ENCODE assay signal across 8 mouse cellular contexts in the genomic region with DNA sequence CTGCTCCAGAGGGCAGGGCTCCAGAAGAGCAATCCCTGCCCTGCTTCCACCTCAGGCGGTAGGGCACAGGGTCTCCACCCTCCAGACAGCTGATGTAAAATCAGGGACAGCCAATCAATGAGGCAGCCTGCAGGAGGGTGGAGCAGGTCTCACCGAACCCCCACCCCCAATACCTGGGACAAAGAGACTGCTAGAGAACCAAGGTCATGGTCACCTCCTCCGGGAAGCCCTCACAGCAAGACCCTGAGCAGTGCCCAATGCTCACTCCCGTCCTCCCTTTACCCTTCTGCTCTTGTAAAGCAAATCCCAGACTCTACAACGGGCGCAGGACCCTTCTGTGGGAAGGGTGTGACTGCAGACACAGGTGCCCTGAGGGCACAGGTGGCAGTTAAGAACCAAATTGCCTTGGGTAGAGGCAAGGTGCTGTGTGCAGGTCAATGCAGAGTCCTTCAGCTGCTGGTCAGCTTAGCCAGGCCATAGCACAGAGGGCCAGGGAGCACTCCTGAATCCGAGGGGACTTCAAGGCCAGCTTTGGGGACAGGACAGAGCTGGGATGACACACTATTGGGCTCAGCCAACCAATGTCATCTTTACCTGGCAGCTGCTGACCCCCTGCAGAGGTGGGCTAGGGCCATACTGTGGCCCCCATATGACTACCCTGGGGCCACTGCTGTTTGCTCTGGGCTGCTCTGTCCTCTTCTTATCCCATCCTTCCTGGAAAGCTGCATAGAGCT. TPM values are rescaled to one million over a fixed set of nuclear protein-coding genes. Genes with fewer than 3 reads are reported as not detected.
DNase-seq lines count a peak whose midpoint lies in the region; ATAC-seq and TF ChIP-seq lines count a peak whose summit lies in the region.

No protein-coding gene starts in this region.

- TF ChIP-seq EP300 in stomach, postnatal 0 days (optimal IDR thresholded peaks at IDR 0.05), result no peak

- H3K4me2 ChIP-seq in neural tube, embryonic 11.5 days (ENCODE audit: low read depth), result 0 out of 2 replicates have a peak overlapping the region, but pooled peaks have one; percentile 8
- H3K4me2 ChIP-seq in liver, embryonic 12.5 days, result peak overlapping the region; percentile 98
- peak overlapping the region; percentile 98 for H3K4me2 ChIP-seq in stomach, postnatal 0 days (replicated peaks; ENCODE audit: low read depth)

- TF ChIP-seq CTCF in stomach, postnatal 0 days (IDR thresholded peaks at IDR 0.05; ENCODE audit: low read depth), result no peak

- H3K27ac ChIP-seq in neural tube, embryonic 11.5 days (ENCODE audit: low read depth, low read length), result no peak overlapping the region
- 0 out of 2 replicates have a peak overlapping the region, but pooled peaks have one; percentile 38 for H3K27ac ChIP-seq in liver, embryonic 12.5 days
- H3K27ac ChIP-seq in stomach, postnatal 0 days (replicated peaks), result peak overlapping the region; percentile 24; the same call in 1 of the 2 replicates

- peak overlapping the region; percentile 4; the same call in 1 of the 2 replicates for H3K4me3 ChIP-seq in neural tube, embryonic 11.5 days (ENCODE audit: low read depth, low read length)
- peak overlapping the region; percentile 90 for H3K4me3 ChIP-seq in liver, embryonic 12.5 days
- H3K4me3 ChIP-seq in stomach, postnatal 0 days (ENCODE audit: low read depth, low read length), result peak overlapping the region; percentile 90; the same call in 1 of the 2 replicates

- H3K9ac ChIP-seq in neural tube, embryonic 11.5 days (ENCODE audit: low read length), result peak overlapping the region; percentile 88
- H3K9ac ChIP-seq in liver, embryonic 12.5 days, result peak overlapping the region; percentile 93; the same call in 1 of the 2 replicates
- peak overlapping the region; percentile 88 for H3K9ac ChIP-seq in stomach, postnatal 0 days (ENCODE audit: low read length)

- ATAC-seq in neural tube, embryonic 11.5 days (ENCODE audit: insufficient read depth, low FRiP score, low TSS enrichment), result no peak
- ATAC-seq in liver, embryonic 12.5 days, result no peak
- ATAC-seq in stomach, postnatal 0 days (ENCODE audit: low FRiP score, low TSS enrichment), result no peak

- H3K9me3 ChIP-seq in neural tube, embryonic 11.5 days (ENCODE audit: control insufficient read depth, low read length), result no peaks in the 10 kb centered on the region
- no peaks in the 10 kb centered on the region for H3K9me3 ChIP-seq in liver, embryonic 12.5 days (replicated peaks)
- H3K9me3 ChIP-seq in stomach, postnatal 0 days (ENCODE audit: control insufficient read depth, low read length), result no peaks in the 10 kb centered on the region

- no peaks in the 10 kb centered on the region for H3K27me3 ChIP-seq in neural tube, embryonic 11.5 days (ENCODE audit: control insufficient read depth, insufficient read depth, low read length)
- no peaks in the 10 kb centered on the region for H3K27me3 ChIP-seq in liver, embryonic 12.5 days (replicated peaks)
- H3K27me3 ChIP-seq in stomach, postnatal 0 days (ENCODE audit: control insufficient read depth, insufficient read depth, low read length), result no peaks in the 10 kb centered on the region

- H3K4me1 ChIP-seq in neural tube, embryonic 11.5 days (ENCODE audit: control insufficient read depth, insufficient read depth, low read length), result peaks cover 25% of the 10 kb centered on the region
- H3K4me1 ChIP-seq in liver, embryonic 12.5 days, result peaks cover 81% of the 10 kb centered on the region
- peaks cover 2% of the 10 kb centered on the region; the same call in 1 of the 2 replicates for H3K4me1 ChIP-seq in stomach, postnatal 0 days (replicated peaks; ENCODE audit: control insufficient read depth, insufficient read depth)

- H3K36me3 ChIP-seq in neural tube, embryonic 11.5 days (ENCODE audit: control insufficient read depth, insufficient read depth, low read length), result no peaks in the 10 kb centered on the region
- H3K36me3 ChIP-seq in liver, embryonic 12.5 days, result peaks cover 44% of the 10 kb centered on the region
- no peaks in the 10 kb centered on the region for H3K36me3 ChIP-seq in stomach, postnatal 0 days (ENCODE audit: control insufficient read depth, insufficient read depth, low read length)

- peak; percentile 59 for DNase-seq in cerebellum, adult 9-11 months
- no peak for DNase-seq in cerebellum, adult 11 months
- no peak for DNase-seq in neural tube, embryonic 11.5 days (ENCODE audit: low spot score)
- no peak for DNase-seq in neural tube, embryonic 10.5 days (ENCODE audit: extremely low spot score, low spot score)
- no peak for DNase-seq in stomach, postnatal 0 days (ENCODE audit: low spot score)
- no peak for DNase-seq in embryo, embryonic 11 days
- DNase-seq in spleen, postnatal 10 days (ENCODE audit: low spot score in 2 of 2), result no peak

- 74% methylated on average over 7 of the region's 7 CpGs for WGBS in neural tube, embryonic 11.5 days
- whole genome bisulfite sequencing in liver, embryonic 12.5 days (ENCODE audit: insufficient replicate concordance), result 74% methylated on average over 7 of the region's 7 CpGs
- 60% methylated on average over 7 of the region's 7 CpGs for WGBS in stomach, postnatal 0 days

RNA-seq across cellular contexts. Expression of a gene that starts 2.1 kb away (rescaled TPM):
- 74.6 and 78.8 TPM in 2 replicates for polyA plus RNA-seq in neural tube, embryonic 11.5 days (2014; fragmentation: Nextera tagmentation; extraction: Ambion mirVana)
- polyA plus RNA-seq in liver, embryonic 12.5 days (2016; fragmentation: Nextera tagmentation; extraction: Ambion mirVana), result 27.7 and 28.3 TPM in 2 replicates
- 62.5 and 70.7 TPM in 2 replicates for polyA plus RNA-seq in stomach, postnatal 0 days (2015; fragmentation: Nextera tagmentation; extraction: Ambion mirVana)

RNA-seq across cellular contexts. Expression of a gene that starts 16.4 kb away (rescaled TPM):
- 266 and 278 TPM in 2 replicates for polyA plus RNA-seq in neural tube, embryonic 11.5 days (2014; fragmentation: Nextera tagmentation; extraction: Ambion mirVana)
- polyA plus RNA-seq in liver, embryonic 12.5 days (2016; fragmentation: Nextera tagmentation; extraction: Ambion mirVana), result 263 and 270 TPM in 2 replicates
- polyA plus RNA-seq in stomach, postnatal 0 days (2015; fragmentation: Nextera tagmentation; extraction: Ambion mirVana), result 429 and 495 TPM in 2 replicates

RNA-seq across cellular contexts. Expression of a gene that starts 18.9 kb away (rescaled TPM):
- polyA plus RNA-seq in neural tube, embryonic 11.5 days (2014; fragmentation: Nextera tagmentation; extraction: Ambion mirVana), result 0.41 TPM in 2 replicates
- 7.0 and 7.3 TPM in 2 replicates for polyA plus RNA-seq in liver, embryonic 12.5 days (2016; fragmentation: Nextera tagmentation; extraction: Ambion mirVana)
- polyA plus RNA-seq in stomach, postnatal 0 days (2015; fragmentation: Nextera tagmentation; extraction: Ambion mirVana), result 9.8 and 10.1 TPM in 2 replicates

RNA-seq across cellular contexts. Expression of a gene that starts 31.5 kb away (rescaled TPM):
- polyA plus RNA-seq in neural tube, embryonic 11.5 days (2014; fragmentation: Nextera tagmentation; extraction: Ambion mirVana), result 7.0 and 7.3 TPM in 2 replicates
- 4.8 and 5.1 TPM in 2 replicates for polyA plus RNA-seq in liver, embryonic 12.5 days (2016; fragmentation: Nextera tagmentation; extraction: Ambion mirVana)
- polyA plus RNA-seq in stomach, postnatal 0 days (2015; fragmentation: Nextera tagmentation; extraction: Ambion mirVana), result 4.8 and 6.9 TPM in 2 replicates

RNA-seq across cellular contexts. Expression of a gene that starts 43.0 kb away (rescaled TPM):
- polyA plus RNA-seq in neural tube, embryonic 11.5 days (2014; fragmentation: Nextera tagmentation; extraction: Ambion mirVana), result 0.45 and 0.58 TPM in 2 replicates
- 3.1 and 3.3 TPM in 2 replicates for polyA plus RNA-seq in liver, embryonic 12.5 days (2016; fragmentation: Nextera tagmentation; extraction: Ambion mirVana)
- 1.0 and 1.5 TPM in 2 replicates for polyA plus RNA-seq in stomach, postnatal 0 days (2015; fragmentation: Nextera tagmentation; extraction: Ambion mirVana)

Comparison
In these comparisons a context has a peak if more than half of its experiments do, and no peak if none do; other contexts are left out.
1. H3K4me2 ChIP-seq: peak in every context shown above with its lines; median percentile 98 in liver, embryonic 12.5 days; 98 in stomach, postnatal 0 days; 8 in neural tube, embryonic 11.5 days.
2. H3K4me3 ChIP-seq: peak in every context shown above with its lines; median percentile 90 in liver, embryonic 12.5 days; 90 in stomach, postnatal 0 days; 4 in neural tube, embryonic 11.5 days.